Mouse (Mus musculus) 3T3-L1 (cell line): ENCODE data around the gene Eva1c.
"Not testable (repeated sequence)": the region's sequence is repeated elsewhere in the genome, so short reads cannot be mapped to it uniquely, and the experiment has no call there.

Source experiments
- DNase-seq: peaks from one replicate; pipeline ENCODE4 v3.0.0-alpha.2; 2015; ENCODE audit warnings: low read depth, low spot score

Eva1c gene

DNA sequence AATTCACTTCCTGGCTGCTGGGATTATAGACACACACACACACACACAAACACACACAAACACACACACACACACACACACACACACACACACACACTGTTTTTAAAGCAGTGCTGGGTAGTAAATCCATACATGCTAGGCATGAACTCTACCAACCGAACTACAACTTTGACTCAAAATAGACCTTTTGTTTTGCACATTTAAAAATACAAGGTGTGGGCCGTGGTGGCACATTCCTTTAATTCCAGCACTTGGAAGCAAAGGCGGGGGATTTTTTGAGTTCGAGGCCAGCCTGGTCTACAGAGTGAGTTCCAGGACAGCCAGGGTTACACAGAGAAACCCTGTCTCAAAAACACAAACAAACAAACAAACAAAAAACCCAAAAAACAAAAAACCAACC is 2.5 kb upstream of the Eva1c start:
- not testable (repeated sequence) for DNase-seq

DNA sequence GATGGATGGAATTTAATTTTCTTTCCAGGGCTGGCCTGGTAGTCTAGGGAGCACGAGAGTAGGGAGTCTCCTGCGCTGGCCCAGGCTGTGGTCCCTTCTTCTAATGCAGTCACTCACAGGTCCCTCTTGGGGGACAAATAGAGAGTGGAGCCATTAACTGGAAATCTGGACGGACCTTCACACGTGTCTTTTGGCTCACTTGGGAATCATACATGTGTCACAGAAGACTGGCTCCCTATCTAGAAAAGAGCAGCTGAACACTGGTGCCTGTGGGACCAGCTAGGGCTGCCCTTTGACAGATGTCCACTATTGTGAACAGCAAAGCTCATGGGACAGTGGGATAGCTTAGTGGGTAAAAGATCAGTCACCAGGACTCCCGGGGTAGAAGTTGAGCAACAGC is 478 bp upstream of the Eva1c start:
- no peak for DNase-seq

DNA sequence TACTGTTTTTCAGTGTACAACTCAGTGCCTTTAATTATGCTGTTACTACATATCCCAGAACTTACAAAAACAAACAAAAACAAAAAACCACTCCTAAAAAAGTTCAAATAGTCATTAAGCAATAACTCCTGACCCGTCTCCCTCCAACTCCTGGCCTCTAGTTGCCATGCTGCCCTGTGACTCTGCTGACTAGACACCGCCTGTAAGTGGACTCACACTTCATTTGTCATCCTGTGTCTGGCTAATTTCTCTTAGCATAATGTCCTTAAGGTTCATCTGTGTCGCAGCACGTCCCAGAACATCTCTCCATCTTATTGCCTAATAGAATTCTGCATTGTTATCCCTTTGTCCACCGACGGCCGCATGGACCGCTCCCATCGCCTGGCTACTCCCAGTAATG is 979 bp downstream of the Eva1c start:
- DNase-seq = no peak

DNA sequence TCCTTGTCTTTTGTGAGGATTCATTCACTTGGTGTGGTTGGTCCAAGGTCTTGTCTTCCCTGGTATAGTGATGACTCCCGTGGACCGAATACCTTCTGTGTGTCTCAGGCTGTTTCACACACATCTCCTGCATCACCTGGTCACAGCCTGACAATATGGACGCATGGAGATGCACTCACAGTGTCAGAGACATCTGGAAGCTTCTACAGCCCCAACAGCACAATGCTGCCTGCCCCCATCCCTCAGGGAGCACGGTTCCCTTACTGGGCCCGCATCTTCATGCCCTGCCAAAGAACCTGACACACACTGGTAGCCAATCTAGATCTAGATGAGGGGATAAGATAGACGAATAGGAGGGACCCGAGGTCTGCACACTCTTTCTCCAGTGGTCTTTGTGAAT is 2.6 kb downstream of the Eva1c start:
- no peak for DNase-seq

DNA sequence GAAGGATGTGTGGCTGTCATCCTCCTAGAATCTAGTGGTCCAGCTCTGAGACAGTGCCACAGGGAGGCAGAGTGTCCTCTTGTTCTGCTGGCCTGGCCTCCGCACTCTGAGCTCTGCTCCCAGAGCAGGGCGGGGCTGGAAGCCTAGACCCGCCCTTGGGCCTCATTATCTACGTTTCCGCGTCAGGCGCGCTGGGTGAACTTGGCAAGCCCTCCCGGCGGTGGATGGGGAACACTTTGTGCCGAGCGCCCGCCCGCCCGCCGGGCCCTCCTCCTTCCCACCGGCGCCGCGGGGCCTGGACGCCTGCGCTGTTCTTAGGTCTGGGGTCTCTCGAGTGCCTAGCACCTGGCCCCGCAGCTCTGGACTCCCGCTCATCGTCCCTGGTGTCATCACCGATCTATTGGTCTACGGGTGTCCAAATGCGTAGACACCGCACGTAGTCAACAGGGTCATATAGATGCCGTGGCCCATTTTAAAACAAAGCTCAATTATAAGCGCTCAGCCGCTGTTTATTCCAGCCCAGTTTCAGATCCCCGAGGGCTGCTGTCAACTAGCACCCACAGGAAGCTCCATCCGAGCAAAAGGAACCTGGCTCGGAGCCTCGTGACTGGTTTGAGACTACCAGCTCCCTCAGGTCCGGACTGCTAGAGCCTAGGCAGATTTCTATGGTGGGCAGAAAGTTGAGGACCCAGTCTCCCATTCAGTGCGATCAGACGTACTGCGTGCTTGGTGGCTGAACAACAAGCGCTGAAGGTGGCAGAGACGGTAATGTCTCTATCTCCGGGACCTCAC is 3.6 kb downstream of the Eva1c start:
- DNase-seq = peak; percentile 68

DNA sequence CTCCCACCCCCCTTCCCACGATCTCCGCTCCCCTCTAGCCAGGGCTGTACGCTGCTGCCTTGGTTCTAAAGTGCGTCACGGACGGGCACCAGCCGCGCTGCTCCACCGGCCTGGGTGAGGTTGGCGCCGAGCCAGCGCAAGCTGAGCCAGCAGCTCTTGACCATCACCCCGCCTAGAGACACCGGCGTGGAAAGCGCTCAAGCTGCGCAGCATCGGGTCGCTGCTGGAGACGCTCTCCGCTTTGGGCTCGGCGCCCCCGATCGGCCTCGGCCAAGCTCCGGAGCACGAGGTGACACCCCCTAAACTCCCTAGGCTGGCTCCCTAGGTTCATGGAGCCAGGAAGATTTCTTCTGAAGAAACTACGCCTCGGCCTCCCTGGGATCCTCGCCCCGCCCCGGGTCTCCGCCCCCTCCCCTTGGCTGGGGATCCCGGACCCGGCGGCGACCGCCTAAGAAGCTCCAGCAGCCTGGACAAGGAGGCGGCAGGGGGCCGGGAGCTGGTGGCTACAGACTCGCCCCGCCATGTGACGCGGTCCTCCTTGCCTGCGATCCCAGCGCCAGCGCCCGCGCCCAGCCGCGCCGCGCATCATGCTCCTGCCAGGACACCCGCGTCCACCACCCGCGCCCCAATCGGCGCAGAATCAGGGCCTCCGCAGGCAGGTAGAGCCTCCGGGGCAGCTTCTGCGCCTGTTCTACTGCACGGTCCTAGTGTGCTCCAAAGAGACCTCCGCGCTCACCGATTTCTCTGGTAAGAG is 4.3 kb downstream of the Eva1c start:
- DNase-seq = peak; percentile 53

DNA sequence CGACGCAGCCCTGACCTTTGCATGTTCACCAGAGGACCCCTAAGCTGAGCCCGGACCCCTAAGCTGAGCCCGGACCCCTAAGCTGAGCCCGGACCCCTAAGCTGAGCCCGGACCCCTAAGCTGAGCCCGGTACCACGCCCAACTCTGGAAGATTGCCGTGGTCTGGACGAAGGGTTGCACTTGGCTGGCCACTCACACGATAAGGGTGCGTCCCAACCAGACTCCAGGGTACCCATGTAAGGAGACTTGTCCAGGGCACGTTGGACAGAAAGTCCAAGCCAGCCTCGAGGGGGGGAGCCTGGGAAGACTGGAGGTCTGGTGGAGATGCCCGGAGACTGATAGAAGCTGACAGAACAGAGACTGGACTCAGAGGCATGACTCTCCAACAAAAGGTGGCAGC is 5.2 kb downstream of the Eva1c start:
- DNase-seq = no peak

DNA sequence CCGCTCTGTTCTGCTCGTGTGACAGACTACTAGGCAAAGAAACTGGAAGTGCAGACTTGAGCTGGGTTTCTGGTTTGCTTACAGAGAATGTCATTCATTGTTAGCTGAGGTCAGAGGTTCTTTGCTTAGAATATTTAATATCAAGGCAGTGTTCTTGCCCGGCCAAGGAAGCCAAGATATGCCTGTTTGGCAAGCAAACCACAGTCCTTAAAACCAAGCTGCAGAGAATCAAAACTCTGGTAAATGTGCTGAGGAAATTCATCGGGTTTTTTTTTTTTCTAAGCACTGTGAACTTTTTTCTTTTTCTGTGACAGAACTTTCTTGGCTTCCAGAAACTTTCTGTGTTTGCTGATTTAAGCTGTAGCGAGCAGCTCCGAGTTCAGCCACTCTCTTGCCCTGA is 6.0 kb downstream of the Eva1c start:
- no peak for DNase-seq

DNA sequence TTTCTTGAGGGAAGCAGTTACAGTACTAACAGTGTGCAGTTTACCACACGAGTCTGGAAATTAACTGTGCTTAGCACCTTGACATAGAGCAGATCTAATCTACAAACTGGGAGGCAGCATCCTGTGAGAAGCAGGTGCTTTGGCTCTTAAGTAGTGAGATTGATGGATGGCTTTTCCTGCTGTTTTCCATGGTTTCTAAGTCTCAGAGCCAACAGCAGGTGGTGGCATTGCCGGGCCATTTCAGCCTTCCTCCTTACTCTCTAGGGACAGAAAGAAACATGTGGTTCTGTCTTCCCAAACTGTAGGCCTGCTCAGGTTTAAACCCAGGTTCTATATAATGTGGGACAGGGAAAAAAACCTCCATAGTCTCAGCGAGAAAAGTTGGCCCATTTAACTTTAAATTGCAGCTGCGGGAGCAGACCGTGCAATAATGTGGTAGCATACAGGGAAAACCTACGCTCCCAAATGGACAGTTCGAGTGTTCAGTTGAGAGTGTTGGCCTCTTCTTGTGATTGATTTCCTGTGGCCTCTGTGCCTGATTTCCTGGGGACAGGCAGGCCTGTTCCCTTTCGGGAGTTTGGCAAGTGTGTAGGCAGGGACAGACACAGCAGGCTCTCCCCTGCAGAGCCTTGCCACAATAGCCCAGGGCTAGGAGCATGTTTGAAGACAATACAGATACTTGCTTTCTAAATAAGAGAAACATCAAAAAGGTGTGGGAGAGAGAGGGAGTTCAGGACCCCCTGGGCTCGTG is 6.7 kb downstream of the Eva1c start:
- no peak for DNase-seq

DNA sequence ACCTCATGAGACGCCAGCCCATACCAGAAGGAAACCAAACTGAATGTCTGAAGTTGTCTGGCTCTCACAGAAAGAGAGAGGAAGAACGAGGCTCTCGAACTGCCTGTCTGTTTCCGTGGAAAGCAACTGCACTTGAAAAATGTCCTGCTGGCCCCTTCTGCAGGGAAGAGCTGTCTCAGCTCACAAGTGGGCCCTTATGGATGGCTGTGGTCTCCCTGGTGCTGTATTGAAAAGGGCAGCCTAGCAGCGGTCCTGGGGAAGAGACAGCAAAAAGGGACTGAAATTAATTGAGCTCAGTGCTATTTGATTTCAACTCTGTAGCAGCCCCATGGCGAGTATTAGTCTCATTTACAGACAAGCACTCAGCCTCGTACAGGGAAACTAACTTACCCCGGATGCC is 10.9 kb downstream of the Eva1c start:
- no peak for DNase-seq

DNA sequence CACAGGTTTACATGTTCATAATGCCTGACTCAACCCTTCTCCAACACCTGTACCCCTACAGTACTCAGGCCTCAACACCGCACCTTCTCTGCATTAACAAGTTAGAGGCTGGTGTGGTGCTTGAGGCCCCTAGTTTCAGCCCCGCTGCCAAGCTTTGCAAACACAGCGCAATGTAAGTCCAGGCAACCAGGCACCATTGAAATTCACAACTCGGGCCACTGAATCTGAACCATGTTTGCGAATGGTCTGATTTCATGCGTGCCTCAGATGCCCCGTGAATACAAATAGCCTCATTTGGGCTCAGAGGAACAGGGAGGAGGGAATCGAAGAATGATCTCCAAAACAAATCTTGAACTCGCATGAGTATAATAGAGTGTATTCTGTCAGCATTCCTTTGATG is 15.6 kb downstream of the Eva1c start:
- DNase-seq = no peak

DNA sequence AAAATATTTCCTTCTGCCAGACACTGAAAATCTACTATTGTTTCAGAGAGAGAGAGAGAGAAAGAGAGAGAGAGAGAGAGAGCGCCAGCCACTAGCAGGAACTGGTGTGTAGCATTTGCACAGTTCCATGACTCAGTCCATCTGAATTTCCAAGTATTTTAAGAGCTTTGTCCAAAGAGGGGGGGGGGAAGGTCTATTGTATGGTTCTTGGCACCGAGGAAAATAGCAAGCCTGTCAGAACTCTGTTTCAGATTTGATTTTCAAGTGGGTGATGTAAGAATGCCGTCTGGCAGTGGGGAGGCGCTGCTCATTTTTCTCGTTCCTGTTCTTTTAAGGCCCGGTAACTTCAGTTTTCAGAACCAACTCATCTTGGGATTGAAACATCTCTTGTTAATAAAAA is 18.5 kb downstream of the Eva1c start:
- DNase-seq = peak; percentile 65

DNA sequence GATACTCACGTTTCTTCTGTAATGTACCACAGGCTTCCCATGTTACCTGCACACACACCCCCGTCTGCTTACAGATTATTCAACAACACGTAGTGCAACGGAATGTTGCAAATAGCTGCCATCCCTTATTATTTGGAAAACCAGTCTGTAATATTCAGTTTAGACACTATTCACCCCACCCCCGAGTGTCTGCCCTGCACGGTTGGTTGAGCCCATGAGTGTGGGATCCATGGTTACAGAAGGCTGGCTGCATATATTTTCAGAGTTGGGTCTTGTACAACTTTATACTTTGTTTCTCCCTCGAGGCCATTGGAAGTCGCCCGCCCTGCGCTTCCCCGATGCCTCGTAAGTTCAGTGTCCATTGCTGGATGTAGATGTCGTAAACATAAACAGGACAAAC is 19.1 kb downstream of the Eva1c start:
- no peak for DNase-seq

DNA sequence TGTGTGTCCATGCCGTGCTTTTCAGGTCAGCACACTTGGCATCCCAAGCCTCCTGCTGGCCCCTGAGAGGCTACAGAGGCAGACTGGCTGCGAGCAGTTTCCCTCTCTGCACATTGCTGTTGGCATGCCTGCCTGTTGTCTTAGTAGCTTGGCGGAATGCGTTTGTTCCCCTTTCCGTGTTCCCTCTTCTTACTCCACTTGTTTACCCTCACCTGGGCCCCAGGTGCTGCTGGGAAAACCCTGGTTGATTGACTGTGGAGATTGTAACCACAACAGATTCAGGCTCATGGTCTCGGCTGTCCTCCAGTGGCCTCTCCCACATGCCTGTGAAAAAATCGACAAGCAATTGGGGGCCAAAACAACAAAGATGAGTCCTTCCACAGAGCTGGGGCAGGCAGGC is 22.2 kb downstream of the Eva1c start:
- DNase-seq = no peak

DNA sequence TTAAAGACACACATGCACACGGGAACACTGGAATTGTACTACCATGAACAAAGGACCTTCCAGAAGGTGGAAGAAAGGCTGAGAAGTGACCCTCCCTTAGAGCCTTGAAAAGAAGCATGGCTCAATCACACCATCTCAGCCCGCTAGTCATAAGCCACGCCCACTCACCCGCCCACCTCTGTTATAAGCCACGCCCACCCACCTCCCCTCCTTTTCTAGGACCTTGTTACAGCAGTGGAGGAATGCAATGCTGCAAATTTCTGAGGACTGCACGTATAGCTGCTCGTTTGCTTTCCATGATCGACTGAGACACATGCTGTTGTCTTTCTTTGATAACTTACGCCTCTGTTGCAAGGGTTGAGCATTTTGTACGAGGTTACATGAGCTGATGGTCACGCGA is 22.7 kb downstream of the Eva1c start:
- DNase-seq = no peak

DNA sequence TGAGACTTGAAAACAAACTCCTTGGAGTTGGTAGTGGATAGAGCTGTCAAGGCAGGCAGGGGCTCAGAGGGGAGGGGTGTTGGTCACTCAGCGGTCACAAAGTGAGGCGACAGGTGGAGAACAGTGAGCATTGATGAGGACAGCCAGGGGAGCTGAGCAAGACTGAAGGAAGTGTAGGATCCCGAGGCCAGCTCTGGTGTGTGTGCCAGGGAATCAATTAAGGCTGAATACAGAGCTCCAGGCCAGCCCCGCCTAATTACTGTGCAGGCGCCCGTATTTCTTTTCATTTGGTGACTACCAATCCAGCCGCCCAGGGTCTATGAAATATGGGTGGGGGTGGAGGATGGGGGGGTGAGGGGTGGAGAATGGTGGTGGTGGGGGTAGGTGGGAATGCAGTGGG is 24.4 kb downstream of the Eva1c start:
- no peak for DNase-seq

DNA sequence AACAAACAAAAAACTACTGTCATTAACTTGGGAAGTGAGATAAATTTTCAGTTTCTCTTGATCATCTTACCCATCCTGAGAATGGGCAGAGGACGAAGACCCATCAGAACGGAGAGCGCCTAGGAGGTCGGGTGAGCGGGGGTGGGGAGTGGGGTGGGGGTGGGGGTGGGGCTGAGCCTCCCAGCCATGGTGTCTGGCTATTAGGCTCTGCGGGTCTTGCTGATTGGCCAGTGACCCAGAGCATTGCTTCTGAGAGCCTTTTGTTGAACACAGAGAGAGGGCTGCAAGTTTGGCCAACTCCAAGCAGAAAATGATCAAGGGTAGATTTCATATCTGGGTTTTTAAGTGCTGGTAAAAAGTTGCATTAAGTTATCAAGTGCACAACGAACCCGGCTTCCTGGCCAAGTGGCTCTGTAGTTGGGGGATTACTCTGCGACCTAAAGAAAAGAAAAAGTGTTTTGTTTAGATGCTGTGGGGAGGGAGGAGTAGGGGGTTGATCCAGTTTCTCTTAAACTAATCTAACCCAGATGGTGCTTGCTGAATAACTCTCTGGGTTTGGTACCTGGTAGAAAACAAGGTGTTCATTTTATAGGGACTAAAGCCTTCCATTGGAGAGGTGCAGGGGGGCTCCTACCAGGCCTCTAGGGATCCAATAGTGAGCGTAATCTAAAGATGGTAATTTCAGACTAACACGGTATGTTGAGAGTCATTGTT is 25.3 kb downstream of the Eva1c start:
- DNase-seq = no peak

DNA sequence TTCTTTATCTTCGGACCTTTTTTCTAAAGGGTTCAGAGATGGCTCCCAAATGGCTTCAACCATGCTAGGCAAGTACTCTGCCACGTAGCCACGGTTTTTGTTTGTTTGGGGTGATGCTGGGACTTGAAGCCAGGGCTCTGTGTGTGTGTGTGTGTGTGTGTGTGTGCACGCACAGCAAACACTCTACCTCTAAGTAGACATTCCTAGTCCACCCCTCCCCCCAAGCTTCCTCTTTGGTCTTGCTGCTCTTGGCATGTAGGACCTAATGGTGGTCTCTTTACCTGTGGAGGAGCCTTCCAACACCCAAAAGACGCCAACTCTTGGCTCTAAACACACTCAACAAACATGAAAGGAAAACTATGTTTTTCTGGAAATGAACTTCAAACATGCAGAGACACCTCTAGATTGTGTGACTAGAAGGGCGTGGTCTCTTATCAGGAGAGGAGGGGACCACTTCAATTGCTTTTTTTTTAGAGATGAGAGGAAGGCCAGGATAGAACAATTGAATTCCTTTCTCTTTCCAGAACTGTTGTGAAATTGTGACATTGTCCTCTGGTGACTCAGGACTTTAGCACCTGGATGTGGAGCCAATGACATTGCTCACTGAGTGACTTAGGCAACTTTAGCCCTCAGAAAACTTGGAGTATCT is 30.2 kb downstream of the Eva1c start:
- peak; percentile 60 for DNase-seq

DNA sequence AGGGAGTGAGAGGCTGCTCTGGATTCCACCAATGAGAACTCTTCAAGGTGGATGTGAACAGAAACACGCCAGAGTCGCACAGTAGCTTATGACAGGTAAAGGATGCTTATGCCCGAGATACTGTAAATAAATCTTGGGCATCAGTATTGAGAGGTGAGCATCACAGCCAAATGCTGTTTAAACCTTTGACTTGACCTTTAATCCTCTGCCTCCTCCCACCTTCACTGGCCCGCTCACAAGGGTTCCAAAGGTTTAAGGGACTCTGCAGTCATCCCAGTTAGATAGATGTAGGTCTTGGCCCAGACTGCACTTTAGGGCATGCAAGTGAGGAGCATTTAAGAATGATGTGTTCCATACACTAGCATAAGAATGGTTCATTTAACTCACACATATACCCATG is 31.7 kb downstream of the Eva1c start:
- DNase-seq = no peak

DNA sequence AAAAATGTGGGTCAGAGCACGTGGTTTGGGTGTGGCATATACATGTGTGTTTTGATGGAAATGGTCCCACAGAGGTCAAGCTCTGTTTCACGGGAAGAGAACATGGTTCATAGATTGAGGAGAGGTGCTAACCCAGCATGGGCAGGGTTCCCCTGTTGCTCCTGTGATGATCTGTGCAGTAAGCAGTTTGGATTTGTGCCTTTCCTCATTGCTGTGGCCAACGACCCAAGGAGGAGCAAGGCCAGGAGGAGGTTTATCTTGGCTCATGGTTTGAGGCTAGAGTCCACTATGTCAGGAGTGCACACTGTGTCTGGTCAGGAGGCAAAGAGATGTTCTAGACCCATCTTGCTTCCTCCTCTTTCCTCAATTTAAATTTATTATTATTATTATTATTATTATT is 36.5 kb downstream of the Eva1c start:
- peak; percentile 38 for DNase-seq

DNA sequence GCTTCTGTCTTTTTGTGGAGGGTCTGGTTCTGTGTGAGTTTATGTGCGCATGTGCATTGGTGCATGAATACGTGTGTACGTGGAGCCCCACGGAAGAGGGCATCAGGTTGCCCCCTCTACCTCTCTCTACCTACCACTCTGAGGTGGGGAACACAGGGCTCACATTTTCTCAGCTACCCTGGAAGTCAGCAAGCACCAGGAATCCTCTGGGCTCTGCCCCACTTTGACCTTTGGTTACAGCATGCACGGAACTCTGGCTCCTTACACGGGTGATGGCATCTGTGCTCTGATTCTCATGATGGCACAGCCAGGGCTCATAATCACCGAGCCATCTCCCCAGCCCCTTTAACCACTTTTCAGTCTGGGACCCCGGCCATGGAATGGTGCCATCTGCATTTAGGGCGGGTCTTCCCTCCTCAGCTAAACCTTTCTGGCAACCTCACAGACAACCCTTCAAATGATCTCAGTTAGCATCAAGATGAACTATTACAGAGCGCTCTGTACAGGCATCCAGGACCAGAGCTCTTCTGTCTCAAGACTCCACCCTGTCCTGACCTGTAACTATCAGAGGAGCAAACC is 37.0 kb downstream of the Eva1c start:
- DNase-seq = no peak
